Mouse (Mus musculus): Measurements from ENCODE around the gene Tagln3. TPM values are rescaled to one million over a fixed set of nuclear protein-coding genes. Genes with fewer than 3 reads are reported as not detected.

Gene Tagln3
- polyA plus RNA-seq, 1 experiment: 3.7 TPM

DNA sequence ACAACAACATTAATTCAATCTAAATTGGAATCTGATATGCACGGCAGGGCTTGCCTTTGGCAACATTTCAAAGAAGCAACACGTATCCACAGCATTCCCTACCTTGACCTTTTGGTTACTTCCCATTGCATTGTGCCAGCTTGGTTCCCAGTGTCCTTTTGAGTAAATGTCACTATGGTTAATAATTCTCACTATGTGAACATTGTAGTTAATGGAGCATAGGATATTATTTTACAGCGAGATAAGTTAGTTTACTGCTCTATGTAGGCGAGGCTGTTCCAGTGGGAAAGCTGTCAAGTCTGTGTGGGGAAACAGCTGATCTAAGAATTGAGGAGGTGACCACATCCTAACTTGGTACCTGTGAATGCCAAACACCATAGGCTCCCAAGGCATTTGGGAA is 54.4 kb downstream of the Tagln3 start:
- H3K27me3 ChIP-seq (ENCODE audit: control insufficient read depth, insufficient read depth, low read length, poor library complexity, severe bottlenecking): no peaks in the 10 kb centered on the region
- no peak overlapping the region for H3K4me3 ChIP-seq (ENCODE audit: low read depth, low read length)
- TF ChIP-seq POLR2A (IDR thresholded peaks at IDR 0.05; ENCODE audit: insufficient read depth, low read length): no peak
- TF ChIP-seq EP300 (IDR thresholded peaks at IDR 0.05; ENCODE audit: insufficient read depth, low read depth, low read length): no peak
- no peak for TF ChIP-seq CTCF (IDR thresholded peaks at IDR 0.05; ENCODE audit: low read depth, low read length)
- no peak overlapping the region for H3K27ac ChIP-seq (ENCODE audit: insufficient read depth, low read length)
- H3K4me1 ChIP-seq (ENCODE audit: control insufficient read depth, insufficient read depth, low read length): no peaks in the 10 kb centered on the region
- no peaks in the 10 kb centered on the region for H3K9me3 ChIP-seq (replicated peaks; ENCODE audit: control insufficient read depth, insufficient read depth, low read length, poor library complexity, severe bottlenecking)
- H3K9ac ChIP-seq (ENCODE audit: low read depth, poor library complexity, severe bottlenecking): no peak overlapping the region
- no peaks in the 10 kb centered on the region for H3K36me3 ChIP-seq (ENCODE audit: control insufficient read depth, insufficient read depth, low read length, poor library complexity, severe bottlenecking)

DNA sequence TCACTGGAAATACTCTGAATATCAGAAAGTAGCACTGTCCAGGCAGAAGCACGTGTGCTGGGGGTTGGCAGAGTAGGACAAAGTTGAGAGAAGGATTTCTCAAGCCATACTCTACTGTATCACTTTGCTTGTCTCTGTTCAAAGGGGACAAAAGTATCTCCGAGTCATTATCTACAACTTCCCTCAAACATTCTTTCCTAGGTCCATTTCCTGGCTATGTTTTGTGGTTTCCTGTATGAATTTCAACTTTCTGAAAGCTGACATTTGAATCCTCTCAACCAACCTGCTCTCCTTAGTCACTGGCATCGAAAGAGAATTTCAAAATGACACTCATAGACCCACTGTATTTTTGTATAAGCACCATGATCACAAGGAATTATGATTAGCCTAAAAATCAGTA is 56.2 kb downstream of the Tagln3 start:
- Histone ChIP-seq H3K36me3 (ENCODE audit: control insufficient read depth, insufficient read depth, low read length, poor library complexity, severe bottlenecking) (no peaks in the 10 kb centered on the region), H3K4me1 (ENCODE audit: control insufficient read depth, insufficient read depth, low read length) (no peaks in the 10 kb centered on the region), H3K27ac (ENCODE audit: insufficient read depth, low read length) (no peak overlapping the region), H3K4me3 (ENCODE audit: low read depth, low read length) (no peak overlapping the region), H3K9me3 (replicated peaks; ENCODE audit: control insufficient read depth, insufficient read depth, low read length, poor library complexity, severe bottlenecking) (no peaks in the 10 kb centered on the region), H3K27me3 (ENCODE audit: control insufficient read depth, insufficient read depth, low read length, poor library complexity, severe bottlenecking) (no peaks in the 10 kb centered on the region), H3K9ac (ENCODE audit: low read depth, poor library complexity, severe bottlenecking) (no peak overlapping the region)
- TF ChIP-seq EP300 (IDR thresholded peaks at IDR 0.05; ENCODE audit: insufficient read depth, low read depth, low read length): no peak

DNA sequence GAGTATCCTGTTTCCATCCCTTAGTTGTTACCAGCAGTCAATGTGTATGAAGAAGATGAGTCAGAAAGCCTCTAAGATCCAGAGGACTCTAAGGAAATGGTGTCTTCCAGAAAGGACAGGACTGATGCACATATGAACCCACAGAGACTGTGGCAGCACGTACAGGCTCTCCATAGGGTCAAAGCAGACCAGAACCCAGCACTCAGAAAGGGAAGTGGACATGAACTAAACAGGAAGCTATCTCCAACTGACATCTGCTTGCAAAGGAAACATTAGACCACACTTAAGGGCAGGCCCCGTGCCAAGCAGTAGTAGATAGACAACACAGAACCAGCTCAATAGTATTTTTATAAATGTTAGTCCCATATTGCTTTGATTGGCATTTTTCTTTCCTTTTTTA is 58.3 kb downstream of the Tagln3 start:
- H3K4me3 ChIP-seq (ENCODE audit: low read depth, low read length): no peak overlapping the region
- H3K27me3 ChIP-seq (ENCODE audit: control insufficient read depth, insufficient read depth, low read length, poor library complexity, severe bottlenecking): no peaks in the 10 kb centered on the region
- no peaks in the 10 kb centered on the region for H3K36me3 ChIP-seq (ENCODE audit: control insufficient read depth, insufficient read depth, low read length, poor library complexity, severe bottlenecking)
- no peaks in the 10 kb centered on the region for H3K4me1 ChIP-seq (ENCODE audit: control insufficient read depth, insufficient read depth, low read length)
- H3K9ac ChIP-seq (ENCODE audit: low read depth, poor library complexity, severe bottlenecking): no peak overlapping the region
- H3K27ac ChIP-seq (ENCODE audit: insufficient read depth, low read length): no peak overlapping the region
- no peaks in the 10 kb centered on the region for H3K9me3 ChIP-seq (replicated peaks; ENCODE audit: control insufficient read depth, insufficient read depth, low read length, poor library complexity, severe bottlenecking)
- TF ChIP-seq EP300 (IDR thresholded peaks at IDR 0.05; ENCODE audit: insufficient read depth, low read depth, low read length) (no peak), CTCF (IDR thresholded peaks at IDR 0.05; ENCODE audit: low read depth, low read length) (no peak), POLR2A (IDR thresholded peaks at IDR 0.05; ENCODE audit: insufficient read depth, low read length) (no peak)

DNA sequence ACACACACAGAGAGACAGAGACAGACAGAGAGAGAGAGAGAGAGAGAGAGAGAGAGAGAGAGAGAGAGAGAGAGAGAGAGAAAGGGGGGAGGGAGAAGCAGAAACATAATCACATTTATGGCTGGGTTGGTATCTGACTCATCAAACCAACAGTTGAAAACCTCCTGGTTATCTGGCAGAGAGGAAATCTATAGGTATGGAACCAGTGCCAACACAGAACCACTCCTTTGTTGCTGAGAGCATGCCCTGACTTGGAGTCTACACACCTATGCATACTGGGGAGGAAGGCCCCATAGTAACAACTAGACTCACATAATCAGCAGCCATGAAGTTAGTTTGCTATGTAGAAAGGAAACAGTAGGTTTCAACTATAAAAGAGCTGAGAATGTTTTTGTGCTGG is 62.0 kb downstream of the Tagln3 start:
- Histone ChIP-seq H3K9me3 (replicated peaks; ENCODE audit: control insufficient read depth, insufficient read depth, low read length, poor library complexity, severe bottlenecking) (no peaks in the 10 kb centered on the region), H3K9ac (ENCODE audit: low read depth, poor library complexity, severe bottlenecking) (no peak overlapping the region), H3K4me1 (ENCODE audit: control insufficient read depth, insufficient read depth, low read length) (no peaks in the 10 kb centered on the region), H3K27ac (ENCODE audit: insufficient read depth, low read length) (no peak overlapping the region), H3K27me3 (ENCODE audit: control insufficient read depth, insufficient read depth, low read length, poor library complexity, severe bottlenecking) (no peaks in the 10 kb centered on the region), H3K4me3 (ENCODE audit: low read depth, low read length) (no peak overlapping the region), H3K36me3 (ENCODE audit: control insufficient read depth, insufficient read depth, low read length, poor library complexity, severe bottlenecking) (no peaks in the 10 kb centered on the region)
- TF ChIP-seq EP300 (IDR thresholded peaks at IDR 0.05; ENCODE audit: insufficient read depth, low read depth, low read length): no peak
- no peak for TF ChIP-seq POLR2A (IDR thresholded peaks at IDR 0.05; ENCODE audit: insufficient read depth, low read length)
- no peak for TF ChIP-seq CTCF (IDR thresholded peaks at IDR 0.05; ENCODE audit: low read depth, low read length)

Other genes starting within 250 kb of the Tagln3 start
- gene Gm609, start 231.6 kb downstream of the Tagln3 start, polyA plus RNA-seq (2011; ENCODE audit: insufficient read depth, insufficient read length, low read depth, missing spikeins): 0.31 TPM in 1 of 2 replicates, not detected in the other
- gene Gm17783, start 192.6 kb downstream of the Tagln3 start, polyA plus RNA-seq (2011; ENCODE audit: insufficient read depth, insufficient read length, low read depth, missing spikeins): not detected in 2 replicates
- gene Slc9c1, start 189.3 kb downstream of the Tagln3 start, polyA plus RNA-seq (2011; ENCODE audit: insufficient read depth, insufficient read length, low read depth, missing spikeins): not detected in 2 replicates
- gene Gcsam, start 114.2 kb downstream of the Tagln3 start, polyA plus RNA-seq (2011; ENCODE audit: insufficient read depth, insufficient read length, low read depth, missing spikeins): not detected in 2 replicates
- not detected in 2 replicates for gene BC016579, start 70.5 kb downstream of the Tagln3 start, polyA plus RNA-seq (2011; ENCODE audit: insufficient read depth, insufficient read length, low read depth, missing spikeins)
- gene Tmprss7, start 30.9 kb downstream of the Tagln3 start, polyA plus RNA-seq (2011; ENCODE audit: insufficient read depth, insufficient read length, low read depth, missing spikeins): not detected in 2 replicates
- 24.1 and 25.9 TPM in 2 replicates for gene Abhd10, start 18.3 kb upstream of the Tagln3 start, polyA plus RNA-seq (2011; ENCODE audit: insufficient read depth, insufficient read length, low read depth, missing spikeins)
- 60.9 and 61.4 TPM in 2 replicates for gene Phldb2, start 229.0 kb upstream of the Tagln3 start, polyA plus RNA-seq (2011; ENCODE audit: insufficient read depth, insufficient read length, low read depth, missing spikeins)